Mouse (Mus musculus) hindbrain, embryonic 14.5 days (tissue): ENCODE data around the gene Ttc28. TPM values are rescaled to one million over a fixed set of nuclear protein-coding genes. Genes with fewer than 3 reads are reported as not detected.

Experiments
- ATAC-seq: fragments of 200-750 bp; cut with Nextera tagmentation; 2 replicates; pipeline ENCODE4 v1.8.0; 2017; ENCODE audit warnings: moderate number of reproducible peaks, mild to moderate bottlenecking, moderate TSS enrichment, moderate library complexity; ENCODE audit not compliant: low FRiP score
- DNase-seq: peaks from one replicate; pipeline ENCODE4 v3.0.0-alpha.2; 2015; ENCODE audit warnings: low spot score
- H3K27ac ChIP-seq: fragments of 300-500 bp; sonication (generic); 2 replicates; pipeline ENCODE4 v1.5.1; 2014; ENCODE audit warnings: mild to moderate bottlenecking, moderate library complexity
- H3K27me3 ChIP-seq: fragments of 300-500 bp; sonication (generic); 2 replicates; pipeline ENCODE4 v1.6.1; 2014; ENCODE audit warnings: mild to moderate bottlenecking, low read length, mixed read lengths; ENCODE audit not compliant: control insufficient read depth, insufficient read depth
- H3K36me3 ChIP-seq: fragments of 300-500 bp; sonication (generic); replicated peaks from 2 replicates; pipeline ENCODE4 v1.6.1; 2014; ENCODE audit not compliant: control insufficient read depth, insufficient read depth
- H3K4me1 ChIP-seq: fragments of 300-500 bp; sonication (generic); replicated peaks from 2 replicates; pipeline ENCODE4 v1.6.1; 2014; ENCODE audit warnings: antibody characterized with exemption, low read length, mixed read lengths; ENCODE audit not compliant: control insufficient read depth, insufficient read depth
- H3K4me2 ChIP-seq: fragments of 300-500 bp; sonication (generic); replicated peaks from 2 replicates; pipeline ENCODE4 v1.6.1; 2014; ENCODE audit warnings: mild to moderate bottlenecking, moderate library complexity
- H3K4me3 ChIP-seq: fragments of 300-500 bp; sonication (generic); replicated peaks from 2 replicates; pipeline ENCODE4 v1.5.1; 2014; ENCODE audit warnings: mild to moderate bottlenecking, low read length
- H3K9ac ChIP-seq: fragments of 300-500 bp; sonication (generic); 2 replicates; pipeline ENCODE4 v1.6.1; 2014
- H3K9me3 ChIP-seq: fragments of 300-500 bp; sonication (generic); 2 replicates; pipeline ENCODE4 v1.6.1; 2016; ENCODE audit warnings: low read length; ENCODE audit not compliant: control insufficient read depth
- WGBS: fragments of 180-500 bp; shearing (Covaris S2); extraction: QIAGEN DNeasy Blood & Tissue Kit; methylation state at CpG from one replicate; pipeline ENCODE4 v1.1.7; 2014; 5-methylcytosine and 5-hydroxymethylcytosine counted together
- polyA plus RNA-seq: library from polyadenylated mRNA; unstranded; fragments of >200 nt; fragmentation: Nextera tagmentation; extraction: Ambion mirVana; gene quantifications from 2 replicates; pipeline ENCODE4 v1.2.1, GENCODE M21; 2014

Gene Ttc28
- polyA plus RNA-seq, 1 experiment from 2014 or later: 30.0 TPM

GRCm38 (mm10) chr5:110900331-110900730, 20.7 kb downstream of the Ttc28 start:
- H3K4me2 ChIP-seq: no peak overlapping the region
- H3K4me3 ChIP-seq: no peak overlapping the region
- no peak for DNase-seq
- no peaks in the 10 kb centered on the region for H3K27me3 ChIP-seq
- no peaks in the 10 kb centered on the region for H3K4me1 ChIP-seq
- no peaks in the 10 kb centered on the region for H3K9me3 ChIP-seq
- no peak for ATAC-seq
- peaks cover 3% of the 10 kb centered on the region; the same call in 1 of the 2 replicates for H3K36me3 ChIP-seq
- no peak overlapping the region for H3K9ac ChIP-seq
- H3K27ac ChIP-seq: no peak overlapping the region

DNA sequence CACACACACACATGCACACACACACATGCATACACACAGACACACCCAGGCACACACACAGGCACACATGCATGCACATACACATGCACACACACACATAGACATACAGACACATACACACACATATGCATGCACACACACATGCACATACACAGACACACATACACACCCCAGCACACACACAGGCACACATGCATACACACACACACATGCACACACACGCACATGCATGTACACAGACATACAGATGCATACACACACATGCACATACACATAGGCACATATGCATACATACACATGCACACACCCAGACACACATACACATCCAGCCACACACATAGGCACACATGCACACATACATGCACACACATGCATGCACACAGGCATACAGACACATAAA, 27.1 kb downstream of the Ttc28 start:
- H3K27ac ChIP-seq: no peak overlapping the region
- no peak overlapping the region for H3K4me2 ChIP-seq
- no peak for DNase-seq
- no peak overlapping the region for H3K4me3 ChIP-seq
- H3K36me3 ChIP-seq: 0 out of 2 replicates have a peak, but pooled peaks cover 5% of the 10 kb centered on the region
- no peaks in the 10 kb centered on the region for H3K27me3 ChIP-seq
- no peak for ATAC-seq
- H3K4me1 ChIP-seq: no peaks in the 10 kb centered on the region
- 94% methylated on average over 1 of the region's 1 CpGs for WGBS
- no peak overlapping the region for H3K9ac ChIP-seq
- H3K9me3 ChIP-seq: no peaks in the 10 kb centered on the region

GRCm38 (mm10) chr5:110908879-110909278, 29.3 kb downstream of the Ttc28 start:
- no peaks in the 10 kb centered on the region for H3K27me3 ChIP-seq
- no peak for ATAC-seq
- H3K4me2 ChIP-seq: no peak overlapping the region
- H3K4me3 ChIP-seq: no peak overlapping the region
- no peaks in the 10 kb centered on the region for H3K4me1 ChIP-seq
- H3K9ac ChIP-seq: no peak overlapping the region
- no peaks in the 10 kb centered on the region for H3K9me3 ChIP-seq
- no peak overlapping the region for H3K27ac ChIP-seq
- H3K36me3 ChIP-seq: 0 out of 2 replicates have a peak, but pooled peaks cover 5% of the 10 kb centered on the region
- DNase-seq: no peak

DNA sequence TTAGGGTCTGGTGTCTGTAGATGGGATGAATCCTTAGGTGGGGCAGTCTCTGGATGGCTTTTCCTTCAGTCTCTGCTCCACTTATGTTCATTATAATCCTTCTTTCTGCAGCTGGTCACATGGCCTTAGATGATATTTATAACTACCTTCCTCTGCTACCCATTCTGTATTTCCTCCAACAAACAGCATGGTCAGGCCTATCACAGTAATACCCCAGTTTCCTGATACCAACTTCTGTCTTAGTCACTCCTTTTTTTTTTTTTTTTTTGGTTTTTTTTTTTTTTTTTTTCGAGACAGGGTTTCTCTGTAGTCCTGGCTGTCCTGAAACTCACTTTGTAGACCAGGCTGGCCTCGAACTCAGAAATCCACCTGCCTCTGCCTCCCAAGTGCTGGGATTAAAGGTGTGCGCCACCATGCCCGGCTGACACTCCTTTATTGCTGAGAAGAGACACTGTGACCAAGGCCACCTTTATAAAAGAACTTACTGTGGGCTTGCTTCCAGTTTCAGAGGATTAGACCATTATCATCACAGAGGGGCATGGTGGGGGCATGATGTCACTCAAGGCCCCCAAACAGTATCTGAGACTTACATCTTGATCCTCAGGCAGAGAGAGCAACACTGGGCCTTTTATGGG, 30.5 kb downstream of the Ttc28 start:
- H3K4me2 ChIP-seq: no peak overlapping the region
- no peaks in the 10 kb centered on the region for H3K27me3 ChIP-seq
- no peak overlapping the region for H3K4me3 ChIP-seq
- no peak for DNase-seq
- H3K36me3 ChIP-seq: 0 out of 2 replicates have a peak, but pooled peaks cover 5% of the 10 kb centered on the region
- H3K27ac ChIP-seq: no peak overlapping the region
- no peaks in the 10 kb centered on the region for H3K9me3 ChIP-seq
- H3K9ac ChIP-seq: no peak overlapping the region
- H3K4me1 ChIP-seq: no peaks in the 10 kb centered on the region
- ATAC-seq: no peak
- 95% methylated on average over 3 of the region's 4 CpGs for WGBS

DNA sequence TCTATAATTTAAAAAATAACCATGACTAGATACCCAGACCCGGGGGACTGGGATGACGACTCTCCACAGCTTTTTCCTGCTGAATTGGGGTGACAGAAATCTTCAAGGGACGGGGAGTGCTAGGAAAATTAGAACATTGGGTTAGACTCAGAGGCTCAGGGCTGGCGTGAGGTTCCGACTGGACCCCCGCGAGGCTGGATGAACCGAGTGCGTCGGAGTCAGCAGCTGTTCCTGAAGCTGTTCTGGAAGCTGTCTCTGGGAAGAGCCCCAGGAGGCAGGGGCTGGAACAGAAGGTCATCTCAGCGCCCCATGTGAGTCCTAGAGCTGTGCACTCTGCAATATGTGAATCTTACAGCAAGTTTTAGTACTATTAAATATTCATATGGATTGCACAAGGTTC, 35.3 kb downstream of the Ttc28 start:
- ATAC-seq: no peak
- Histone ChIP-seq H3K36me3 (no peaks in the 10 kb centered on the region), H3K4me2 (no peak overlapping the region), H3K4me3 (no peak overlapping the region), H3K4me1 (no peaks in the 10 kb centered on the region), H3K9ac (no peak overlapping the region), H3K27me3 (no peaks in the 10 kb centered on the region), H3K9me3 (no peaks in the 10 kb centered on the region), H3K27ac (no peak overlapping the region)
- WGBS: 76% methylated on average over 11 of the region's 11 CpGs
- no peak for DNase-seq

DNA sequence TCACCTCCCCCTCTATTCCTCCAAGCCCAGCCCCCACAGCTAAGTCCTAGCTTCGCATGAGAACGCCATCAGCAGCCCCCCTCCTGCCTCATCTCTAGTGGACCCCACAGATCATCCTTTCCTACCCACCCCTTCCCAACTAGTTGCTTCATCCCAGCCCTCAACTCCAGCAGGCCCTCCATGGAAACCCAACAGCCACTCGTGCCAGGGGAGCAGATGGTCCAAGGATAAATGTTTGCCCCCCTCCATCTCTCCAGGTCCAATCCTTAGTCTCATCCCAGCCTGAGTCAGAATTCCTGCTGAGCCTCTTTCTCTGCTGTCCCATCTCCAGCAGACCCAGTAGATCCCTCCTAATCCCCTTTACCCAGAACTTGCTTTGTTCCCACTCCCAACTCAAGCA, 36.6 kb downstream of the Ttc28 start:
- Histone ChIP-seq H3K27ac (no peak overlapping the region), H3K4me1 (no peaks in the 10 kb centered on the region), H3K9me3 (no peaks in the 10 kb centered on the region), H3K27me3 (no peaks in the 10 kb centered on the region), H3K4me3 (no peak overlapping the region), H3K4me2 (no peak overlapping the region), H3K36me3 (no peaks in the 10 kb centered on the region), H3K9ac (no peak overlapping the region)
- DNase-seq (no peak), ATAC-seq (no peak)
- WGBS: 91% methylated on average over 3 of the region's 3 CpGs

GRCm38 (mm10) chr5:110919541-110919940, 39.9 kb downstream of the Ttc28 start:
- DNase-seq: no peak
- Histone ChIP-seq H3K27me3 (no peaks in the 10 kb centered on the region), H3K36me3 (no peaks in the 10 kb centered on the region), H3K9ac (no peak overlapping the region), H3K4me2 (no peak overlapping the region), H3K27ac (no peak overlapping the region), H3K9me3 (no peaks in the 10 kb centered on the region), H3K4me1 (no peaks in the 10 kb centered on the region), H3K4me3 (no peak overlapping the region)
- ATAC-seq: no peak
- 67% methylated on average over 4 of the region's 4 CpGs for WGBS

- Histone ChIP-seq H3K4me3 (no peak overlapping the region), H3K27ac (no peak overlapping the region), H3K36me3 (no peaks in the 10 kb centered on the region), H3K9ac (no peak overlapping the region), H3K9me3 (no peaks in the 10 kb centered on the region), H3K4me2 (no peak overlapping the region), H3K27me3 (no peaks in the 10 kb centered on the region), H3K4me1 (no peaks in the 10 kb centered on the region)
- peak; percentile 54 for DNase-seq
- no peak for ATAC-seq
- WGBS: 26% methylated on average over 1 of the region's 1 CpGs
These were observed 43.7 kb downstream of the Ttc28 start for GRCm38 (mm10) chr5:110923336-110923735.

GRCm38 (mm10) chr5:110924636-110925035, 45.0 kb downstream of the Ttc28 start:
- Histone ChIP-seq H3K9me3 (no peaks in the 10 kb centered on the region), H3K9ac (no peak overlapping the region), H3K27me3 (no peaks in the 10 kb centered on the region), H3K27ac (no peak overlapping the region), H3K36me3 (no peaks in the 10 kb centered on the region), H3K4me2 (no peak overlapping the region), H3K4me1 (no peaks in the 10 kb centered on the region), H3K4me3 (no peak overlapping the region)
- ATAC-seq (no peak), DNase-seq (no peak)
- WGBS: 93% methylated on average over 3 of the region's 3 CpGs

- 92% methylated on average over 5 of the region's 5 CpGs for WGBS
- DNase-seq (no peak), ATAC-seq (no peak)
- Histone ChIP-seq H3K36me3 (no peaks in the 10 kb centered on the region), H3K4me1 (no peaks in the 10 kb centered on the region), H3K4me3 (no peak overlapping the region), H3K4me2 (no peak overlapping the region), H3K9ac (no peak overlapping the region), H3K27ac (no peak overlapping the region), H3K9me3 (no peaks in the 10 kb centered on the region), H3K27me3 (no peaks in the 10 kb centered on the region)
These were observed 46.2 kb downstream of the Ttc28 start for GRCm38 (mm10) chr5:110925804-110926203.
